Mouse (Mus musculus) gastrocnemius, postnatal 36 days (tissue): Measurements from ENCODE around the gene Fgd4. TPM values are rescaled to one million over a fixed set of nuclear protein-coding genes. Genes with fewer than 3 reads are reported as not detected.
"Not testable (repeated sequence)": the region's sequence is repeated elsewhere in the genome, so short reads cannot be mapped to it uniquely, and the experiment has no call there.

Experiments
- DNase-seq, 2 experiments: peaks; one replicate each; pipeline ENCODE4 v3.0.0; 2022
- intact Hi-C: fragments of 180-260 bp; cut with DNase I; formaldehyde crosslinking; loops from one replicate; pipeline ENCODE4 v1.15.1; 2025
- total RNA-seq, 2 experiments: library from RNA; stranded (reverse); gene quantifications; 2 replicates each; pipeline ENCODE4 v1.2.3; 2021

Fgd4 gene
- total RNA-seq, 2 experiments from 2014 or later, result 15.7 to 20.5 TPM

DNA sequence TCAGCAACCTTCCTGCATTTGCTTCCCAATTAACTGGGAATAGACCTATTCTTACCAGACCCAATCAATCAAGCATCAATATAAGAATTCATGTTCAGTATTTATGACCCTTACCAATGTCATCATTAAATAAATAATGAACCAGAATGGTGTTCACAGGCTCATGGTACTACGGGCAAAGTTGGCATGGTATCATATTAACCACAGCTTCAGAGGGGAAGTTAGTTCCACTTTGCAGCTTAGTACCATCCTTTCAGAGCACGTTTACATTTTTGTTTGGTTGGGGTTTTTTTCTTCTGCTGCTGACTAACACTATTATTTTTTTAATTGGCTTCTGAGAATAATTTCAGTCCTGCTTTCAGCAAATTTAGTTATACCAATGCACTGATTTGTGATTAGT is 51.2 kb downstream of the Fgd4 start:
- intact Hi-C loops, result no loop called here
- no peak for DNase-seq

DNA sequence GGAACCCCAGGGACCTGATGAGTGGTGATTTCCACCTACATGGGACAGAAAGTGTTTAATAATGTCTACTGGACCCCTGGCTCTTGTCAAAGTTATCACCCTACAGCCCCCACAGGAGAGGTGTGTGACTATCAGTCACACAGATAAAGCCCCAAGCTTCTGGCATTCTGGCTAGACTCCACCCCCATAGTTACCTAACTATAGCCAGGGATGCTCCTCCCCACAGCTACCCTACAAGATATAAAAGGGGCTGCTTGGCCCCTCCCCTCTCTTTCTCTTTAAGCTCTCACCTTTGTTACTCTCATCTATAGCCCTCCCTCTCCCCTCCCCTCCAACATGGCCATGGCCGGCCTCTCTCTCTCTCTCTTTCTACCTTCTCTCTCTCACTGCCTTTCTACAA is 53.7 kb downstream of the Fgd4 start:
- intact Hi-C loops, result no loop called here
- DNase-seq, result no peak

DNA sequence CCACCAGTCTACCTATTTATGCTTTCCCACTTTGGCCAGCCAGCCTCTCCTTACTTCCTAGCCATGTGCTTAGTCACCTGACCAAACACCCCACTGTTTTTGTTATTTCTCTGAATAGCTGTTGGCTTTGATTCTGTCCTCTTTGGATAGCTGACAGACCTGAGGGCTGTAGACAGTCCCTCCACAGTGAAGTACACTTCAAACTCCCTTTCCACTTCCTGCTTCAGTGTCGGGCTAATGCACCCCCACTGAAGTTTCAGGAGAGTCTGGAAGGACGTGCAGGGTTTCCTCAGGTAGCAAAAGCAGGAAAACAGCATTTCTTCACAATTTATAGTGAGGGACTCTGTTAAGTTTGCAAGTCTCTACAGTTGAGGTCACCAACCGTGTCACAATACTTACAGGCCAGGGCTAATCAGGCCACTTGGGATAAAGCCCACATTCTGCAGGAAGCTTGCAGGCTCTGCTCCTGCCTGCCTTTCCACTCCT is 57.4 kb downstream of the Fgd4 start:
- intact Hi-C loops, result no loop called here
- DNase-seq, result no peak

DNA sequence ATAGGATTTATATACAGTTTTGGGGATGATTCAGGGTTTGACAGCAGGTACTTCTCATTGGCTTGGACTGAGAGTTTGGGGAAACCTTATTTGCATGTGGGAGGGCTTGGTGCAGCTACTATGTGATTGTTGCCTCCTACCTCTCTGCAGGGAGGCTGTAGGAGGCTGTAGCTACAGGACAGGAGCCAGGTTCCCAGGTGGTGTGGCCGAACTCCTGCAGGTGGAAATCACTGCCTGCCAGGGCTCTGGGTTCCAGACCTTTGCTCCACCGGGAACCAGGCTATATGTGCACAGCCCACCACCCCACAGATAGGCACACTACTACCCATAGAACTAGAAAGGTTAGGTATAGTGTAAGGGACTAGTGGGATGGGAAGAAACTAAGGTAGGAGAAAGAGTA is 61.0 kb downstream of the Fgd4 start:
- intact Hi-C loops, DNase-seq: not testable (repeated sequence)

DNA sequence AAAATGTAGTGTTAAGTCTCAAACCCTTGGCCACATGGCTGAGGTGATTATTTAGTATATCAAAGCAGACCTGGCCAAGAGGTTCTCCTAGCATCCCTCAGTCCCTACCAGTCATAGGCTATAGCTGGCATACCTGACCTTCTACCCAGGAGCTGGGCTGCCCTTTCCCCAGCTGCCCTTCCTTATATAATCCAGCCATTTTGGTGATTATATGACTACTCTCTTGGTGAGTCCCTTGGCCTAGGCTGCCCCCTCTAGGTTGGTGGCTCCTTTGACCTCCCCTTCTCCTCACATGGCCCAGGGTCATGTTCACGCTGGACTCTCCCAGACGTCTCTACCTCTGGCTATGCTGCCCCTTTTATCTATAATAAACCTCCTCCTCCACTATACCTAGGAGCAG is 65.1 kb downstream of the Fgd4 start:
- intact Hi-C loops, result no loop called here

DNA sequence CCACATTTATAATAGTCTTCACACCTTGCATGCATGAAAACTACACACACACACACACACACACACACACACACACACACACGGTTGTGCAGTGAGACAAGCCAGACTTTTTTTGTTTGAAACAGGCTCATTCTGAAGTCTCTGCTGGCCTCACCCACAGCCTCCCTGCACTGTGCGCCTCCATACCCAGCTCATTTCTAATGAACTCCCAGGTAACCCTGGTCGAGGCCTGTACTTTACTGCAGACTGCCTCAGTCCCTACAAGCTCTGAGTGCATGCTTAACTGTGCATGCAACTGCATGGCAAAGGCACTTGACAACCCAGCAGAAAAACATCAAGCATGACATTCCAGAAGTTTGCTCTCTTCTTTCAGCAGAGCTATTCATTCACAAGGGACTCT is 72.3 kb downstream of the Fgd4 start:
- intact Hi-C loops, result no loop called here
- DNase-seq, result no peak

More for the DNA sequence above, 65.1 kb downstream of the Fgd4 start:
- DNase-seq, result no peak

DNA sequence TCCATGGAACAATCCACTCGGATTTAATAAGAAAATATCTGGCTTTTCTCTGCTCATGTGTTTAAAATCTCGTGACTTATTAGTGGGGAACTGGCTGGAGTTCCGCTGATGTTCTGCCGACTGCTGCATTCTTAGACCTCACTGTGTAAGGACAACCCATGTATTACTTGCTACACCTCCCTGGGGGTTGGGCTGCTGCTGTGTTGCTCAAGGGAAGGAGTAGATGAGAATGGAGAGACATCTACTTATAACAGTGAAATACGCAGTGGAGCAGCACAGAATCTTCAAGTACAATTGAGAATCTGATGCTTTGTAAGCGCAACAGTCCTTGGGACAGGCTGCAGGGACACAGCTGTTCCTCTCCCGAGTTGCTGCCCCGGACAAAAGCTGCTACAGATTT is 73.1 kb downstream of the Fgd4 start:
- intact Hi-C loops, result no loop called here
- DNase-seq, result peak; percentile 37 to 52

DNA sequence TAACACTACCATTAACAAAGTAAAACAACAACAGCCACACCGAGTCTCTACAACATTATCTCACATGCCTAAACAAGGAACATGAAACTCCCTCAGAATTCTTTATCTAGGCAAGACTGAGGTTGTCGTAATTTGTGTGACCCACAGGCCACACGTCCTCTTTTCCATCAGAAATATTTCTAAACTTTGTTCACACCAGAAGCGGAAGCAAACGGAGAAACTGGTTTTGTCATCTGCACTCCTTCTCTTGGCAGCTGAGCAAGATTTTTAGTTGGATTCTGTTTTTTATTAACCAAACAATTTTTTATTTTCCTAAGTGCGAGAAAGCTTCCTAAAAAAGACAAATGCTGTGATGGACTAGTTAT is 73.6 kb downstream of the Fgd4 start:
- no peak for DNase-seq
- intact Hi-C loops, result no loop called here

DNA sequence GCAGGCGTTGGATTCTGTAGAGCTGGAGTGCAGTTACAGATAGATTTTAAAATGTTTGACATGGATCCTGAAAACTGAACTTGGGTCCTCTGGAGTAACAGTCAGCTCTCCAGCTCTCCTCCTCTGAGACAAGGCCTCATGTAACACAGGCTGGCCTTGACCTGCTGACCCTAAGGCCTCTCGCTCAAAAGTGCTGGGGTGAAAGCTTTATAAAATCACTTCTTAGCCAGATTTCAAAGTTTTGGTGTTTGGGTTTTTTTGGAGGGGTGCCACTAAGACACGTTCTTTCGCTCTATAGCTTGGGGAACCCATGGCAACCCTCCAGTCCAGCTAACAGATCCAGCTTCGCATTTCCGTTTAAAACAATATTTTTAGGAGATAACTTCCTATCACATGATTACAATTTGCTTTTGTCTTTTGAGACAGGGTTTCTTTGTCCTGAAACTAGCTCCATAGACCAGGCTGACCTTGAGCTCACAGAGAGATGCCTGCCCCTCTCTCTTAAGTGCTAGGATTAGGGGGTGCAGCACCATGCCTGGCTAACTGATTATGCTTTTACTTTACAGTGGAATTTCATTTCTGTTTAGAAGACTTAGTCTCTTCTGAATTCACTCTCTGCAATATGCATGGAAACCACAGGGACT is 74.1 kb downstream of the Fgd4 start:
- no peak for DNase-seq
- intact Hi-C loops, result no loop called here

DNA sequence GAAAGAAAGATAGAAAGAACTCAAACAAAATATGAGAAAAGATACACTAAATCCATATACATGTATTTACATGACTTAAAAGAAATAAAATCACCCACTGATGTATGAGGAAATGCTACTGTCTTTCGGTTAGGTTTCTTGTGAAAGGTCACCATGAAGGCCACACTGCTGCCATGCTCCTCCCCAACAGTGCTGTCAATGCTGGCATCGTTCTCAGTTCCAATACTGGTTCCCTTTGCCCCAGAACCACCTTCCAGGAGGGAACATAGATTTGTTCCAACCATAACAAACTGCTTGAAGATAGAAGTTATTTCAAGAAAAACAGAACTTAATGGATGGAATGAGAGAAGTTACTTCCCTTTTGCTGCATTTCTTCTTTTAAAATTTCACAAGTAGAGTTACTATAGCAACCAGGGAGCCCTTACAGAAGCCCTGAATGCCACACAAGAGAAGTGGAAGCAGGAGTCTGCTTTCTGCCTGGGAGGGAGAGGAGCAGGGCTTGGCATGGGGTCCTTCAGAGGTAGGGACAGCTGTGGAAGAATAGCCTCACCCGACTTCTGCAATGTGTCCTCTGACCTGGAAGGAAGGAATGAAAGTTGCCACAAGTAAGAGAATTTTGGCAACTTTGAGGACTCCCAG is 75.0 kb downstream of the Fgd4 start:
- intact Hi-C loops, result no loop called here
- no peak for DNase-seq

DNA sequence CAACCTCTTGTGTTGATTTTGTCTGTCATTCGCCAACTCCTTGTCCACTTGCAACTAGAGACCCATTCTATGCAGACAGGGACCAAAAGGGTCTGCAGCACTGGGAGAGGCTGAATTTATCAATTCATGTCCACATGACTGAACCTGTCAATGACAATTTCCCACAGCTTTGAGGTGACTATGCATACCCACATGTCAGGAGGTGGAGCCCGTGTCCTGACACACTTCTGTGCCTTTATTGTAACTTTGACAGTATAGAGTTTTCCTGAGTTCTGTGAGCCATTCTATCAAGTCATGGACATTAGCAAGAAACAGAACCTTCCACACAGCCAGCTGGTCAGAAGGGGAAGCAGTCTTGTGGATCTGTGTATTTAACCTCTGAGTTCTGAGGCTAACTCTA is 76.7 kb downstream of the Fgd4 start:
- intact Hi-C loops, result no loop called here

DNA sequence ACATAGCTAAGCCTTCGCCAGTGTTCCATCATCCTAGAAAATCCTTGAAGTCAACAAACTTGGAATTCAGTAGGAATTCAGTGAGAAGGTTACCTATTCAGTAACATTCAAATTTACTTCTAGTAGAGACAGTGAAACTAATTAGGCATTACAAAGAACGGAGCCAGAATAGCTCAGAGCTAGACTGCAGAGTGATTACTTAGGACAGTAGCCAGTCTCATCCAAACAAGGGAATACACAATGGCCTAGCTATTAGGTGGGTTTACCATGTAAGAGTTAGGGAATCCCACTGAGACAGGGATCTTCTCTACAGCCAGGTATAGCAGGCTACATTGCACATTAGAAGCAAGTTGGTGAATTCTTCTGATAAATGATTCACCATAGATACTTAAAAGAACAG is 77.5 kb downstream of the Fgd4 start:
- intact Hi-C loops, DNase-seq: not testable (repeated sequence)

More for the DNA sequence above, 76.7 kb downstream of the Fgd4 start:
- DNase-seq, result no peak

DNA sequence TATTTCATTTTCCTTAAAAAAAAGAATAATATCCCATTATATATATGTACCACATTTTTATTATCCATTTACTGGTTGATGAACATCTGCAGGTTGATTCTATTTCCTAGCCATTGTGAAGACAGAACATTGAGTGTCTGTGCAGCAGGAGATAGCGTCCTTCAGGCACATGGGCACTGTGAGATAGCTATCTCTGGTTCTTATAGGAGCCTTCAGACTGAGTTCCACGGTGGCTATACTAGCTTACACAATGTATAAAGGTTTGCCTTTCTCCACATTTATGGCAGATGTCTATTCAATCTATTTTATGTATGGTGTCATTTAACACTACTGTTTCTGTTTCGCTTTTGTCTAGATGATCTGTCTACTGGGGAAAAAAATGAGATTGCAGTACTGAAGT is 98.9 kb downstream of the Fgd4 start:
- intact Hi-C loops, result no loop called here
- DNase-seq, result no peak

DNA sequence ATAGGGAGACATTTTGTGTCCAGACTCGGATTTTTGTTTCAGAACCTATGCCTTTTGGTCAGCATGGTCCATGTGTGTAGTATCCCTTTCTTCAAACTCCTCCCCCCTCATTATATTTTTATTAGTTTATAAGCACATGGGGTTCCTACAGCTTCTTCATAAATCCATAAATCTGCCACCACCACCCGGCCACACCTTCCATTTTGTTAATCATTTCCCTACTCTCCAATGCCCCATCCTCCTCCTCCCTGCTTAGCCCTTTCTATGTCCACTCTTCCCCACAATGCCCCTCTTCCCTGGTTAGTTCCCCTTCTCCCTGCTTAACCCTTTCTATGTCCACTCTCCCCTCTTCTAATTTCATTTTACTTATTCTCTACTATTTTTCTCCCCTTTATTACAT is 99.4 kb downstream of the Fgd4 start:
- DNase-seq, result no peak
- intact Hi-C loops, result no loop called here

DNA sequence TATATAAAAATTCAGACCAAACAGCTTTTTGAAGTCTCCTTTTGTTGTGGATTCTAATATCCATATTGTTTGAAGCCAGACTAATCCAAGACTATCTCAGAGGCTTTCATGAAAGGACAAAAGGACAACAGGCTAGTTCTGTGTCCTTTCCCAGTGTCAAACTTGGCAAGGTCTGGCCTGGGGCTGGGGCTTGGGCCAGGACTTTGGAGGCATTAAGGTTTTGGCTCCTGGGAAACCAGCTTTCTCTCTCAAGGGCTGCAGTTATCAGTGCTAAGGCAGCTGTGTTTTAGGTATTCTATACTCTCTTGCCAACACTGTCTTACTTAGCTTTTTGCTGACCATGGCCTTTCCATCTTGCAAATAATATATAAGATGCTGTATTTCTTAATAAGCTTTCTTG is 101.6 kb downstream of the Fgd4 start:
- intact Hi-C loops, result no loop called here
- peak; percentile 23 to 31 for DNase-seq

DNA sequence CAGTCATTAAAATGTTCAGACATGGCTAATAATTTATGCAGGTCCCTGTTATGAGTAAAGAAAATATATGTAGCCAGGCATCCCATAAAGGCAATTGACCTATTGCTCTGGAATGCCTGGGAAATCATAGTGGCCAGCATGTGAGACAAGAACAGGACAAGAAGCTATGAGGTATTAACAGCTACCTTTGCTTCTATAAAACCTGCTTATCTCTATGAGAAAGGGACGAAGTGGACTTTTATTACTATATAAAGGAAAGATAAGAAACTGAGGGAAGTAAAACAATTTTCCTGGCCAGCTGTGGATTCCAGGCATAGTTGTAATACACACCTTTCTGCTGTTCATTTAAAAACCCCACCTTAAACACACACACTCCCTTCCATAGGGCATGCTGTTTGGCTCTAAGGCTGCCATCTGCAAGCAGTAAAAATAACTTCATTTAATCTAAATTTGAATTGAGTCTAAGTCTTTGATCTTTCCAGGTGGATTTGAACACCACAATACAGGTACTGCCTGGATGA is 114.8 kb downstream of the Fgd4 start:
- intact Hi-C loops, result no loop called here

DNA sequence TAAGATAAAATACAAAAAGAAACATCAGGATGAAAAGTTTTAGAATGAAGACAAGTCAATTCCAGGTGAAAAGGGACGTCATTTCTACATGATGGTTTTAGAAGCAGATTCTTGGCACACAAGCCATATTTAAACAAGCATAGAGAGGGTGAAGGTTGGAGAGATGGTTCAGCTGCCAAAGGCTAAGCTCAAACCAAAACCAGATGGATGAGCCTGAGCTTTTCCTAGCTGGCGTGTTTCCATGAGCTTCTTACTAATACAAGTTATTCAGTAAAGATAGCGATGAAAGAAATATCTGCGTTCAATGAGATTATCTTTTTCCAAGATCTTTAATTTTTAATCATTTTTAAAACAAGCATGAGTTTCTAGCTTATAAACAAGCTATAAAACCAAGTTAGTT is 115.7 kb downstream of the Fgd4 start:
- intact Hi-C loops, result no loop called here
- DNase-seq, result no peak

More for the DNA sequence above, 114.8 kb downstream of the Fgd4 start:
- DNase-seq, result no peak

DNA sequence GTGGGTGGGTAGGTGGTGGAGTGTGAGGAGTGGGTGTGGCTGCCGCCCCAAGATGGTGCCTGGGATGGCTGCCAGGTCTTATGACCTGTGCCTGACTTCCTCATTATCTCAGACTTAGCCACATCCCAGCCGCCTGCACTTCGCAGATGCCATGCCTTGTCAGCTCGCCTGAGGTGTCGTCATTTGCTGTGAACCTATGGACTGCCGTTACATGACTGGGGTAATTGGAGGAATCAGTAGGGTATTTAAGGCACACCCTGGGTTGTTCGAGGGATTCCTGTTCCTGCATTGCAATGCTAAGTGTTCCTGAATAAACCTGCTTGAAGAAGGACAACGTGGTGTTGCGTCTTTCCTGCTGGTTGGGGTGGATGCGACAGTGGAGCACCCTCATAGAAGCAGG is 126.9 kb downstream of the Fgd4 start:
- intact Hi-C loops, DNase-seq: not testable (repeated sequence)

DNA sequence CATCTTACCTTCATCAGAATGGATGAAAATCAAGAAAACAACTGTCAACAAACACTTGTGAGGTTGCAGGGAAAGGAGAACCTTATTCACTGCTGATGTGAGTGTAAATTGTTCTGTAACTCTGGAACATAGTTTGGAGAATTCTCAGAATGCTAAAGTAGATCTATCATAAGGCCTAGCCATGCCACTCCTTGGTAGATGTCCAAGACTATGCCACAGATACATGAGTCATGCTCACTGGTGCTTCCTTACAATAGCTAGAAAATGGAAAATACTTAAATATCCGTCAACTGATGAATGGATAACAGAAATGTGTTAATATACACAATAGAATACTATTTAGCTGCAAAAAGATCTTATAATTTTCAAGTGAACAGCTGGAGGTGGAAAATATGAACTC is 150.3 kb downstream of the Fgd4 start:
- no peak for DNase-seq
- intact Hi-C loops, result no loop called here

DNA sequence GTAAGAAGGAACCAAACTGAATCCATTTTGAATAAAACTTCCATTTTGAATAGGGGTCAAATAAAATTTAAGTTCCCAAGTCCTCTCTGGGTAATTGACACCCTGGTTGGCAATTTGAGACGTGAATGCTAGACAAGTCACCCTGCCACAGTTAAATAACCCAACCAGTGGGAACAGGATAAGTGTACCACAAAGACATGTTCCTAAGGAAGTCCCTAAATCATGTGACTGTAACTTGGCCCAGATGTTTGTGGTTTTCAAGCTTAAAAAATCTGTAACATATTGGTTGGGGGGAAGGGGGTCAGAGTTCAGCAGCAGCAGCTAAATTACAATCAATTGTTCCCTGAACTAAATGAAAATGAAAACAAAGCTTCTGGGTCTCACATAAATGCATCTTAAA is 161.9 kb downstream of the Fgd4 start:
- intact Hi-C loops, result no loop called here
- no peak for DNase-seq

DNA sequence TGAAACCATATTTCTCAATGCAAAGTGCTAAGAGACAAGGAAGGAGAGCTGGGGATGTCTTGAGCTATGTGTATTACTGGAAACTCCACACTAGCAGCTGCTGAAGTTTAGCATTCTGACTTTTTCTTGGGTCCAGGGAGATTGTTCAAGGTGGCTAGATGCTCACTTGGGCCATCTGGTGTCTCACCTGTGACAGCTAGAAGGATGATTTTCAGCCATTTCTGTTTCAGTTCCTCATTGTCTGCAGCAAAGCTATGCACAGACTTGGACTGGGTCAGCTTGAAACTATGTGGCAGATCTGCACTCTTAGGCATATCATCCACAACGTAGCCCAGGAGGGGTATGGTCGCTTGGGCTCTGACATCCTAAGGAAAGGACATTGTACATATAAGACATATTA is 177.9 kb downstream of the Fgd4 start:
- no peak for DNase-seq
- intact Hi-C loops, result no loop called here

DNA sequence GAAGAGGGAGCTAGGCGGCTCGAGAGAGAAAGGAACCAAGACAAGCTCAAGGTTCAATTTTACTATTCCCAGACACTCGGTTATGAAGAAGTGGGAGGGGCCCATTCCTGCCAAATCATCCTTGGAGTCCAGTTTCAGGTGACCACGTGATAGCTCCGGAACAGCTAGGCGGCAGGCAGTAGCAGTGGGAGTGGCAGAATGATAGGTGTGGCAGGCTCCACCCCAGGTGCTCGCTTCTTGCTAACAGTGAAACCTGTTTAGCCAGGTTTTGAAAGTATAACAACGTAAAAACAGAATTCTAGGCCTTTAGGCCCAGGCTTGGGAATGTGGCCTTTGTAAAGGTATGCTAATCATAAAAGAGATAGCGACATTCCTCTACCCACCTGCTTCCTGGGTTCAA is 233.1 kb downstream of the Fgd4 start:
- intact Hi-C loops, DNase-seq: not testable (repeated sequence)
